Mouse (Mus musculus) liver, embryonic 16.5 days (tissue): ENCODE measurements around the gene Ankrd53. TPM values are rescaled to one million over a fixed set of nuclear protein-coding genes. Genes with fewer than 3 reads are reported as not detected.

Source experiments
- ATAC-seq: fragments of 200-750 bp; cut with Nextera tagmentation; 2 replicates; pipeline ENCODE4 v1.8.0; 2017; ENCODE audit warnings: low read depth, mild to moderate bottlenecking, moderate number of reproducible peaks, moderate library complexity
- H3K27ac ChIP-seq: fragments of 300-500 bp; sonication (generic); 2 replicates; pipeline ENCODE4 v1.5.1; 2014; ENCODE audit warnings: mild to moderate bottlenecking, low read length
- H3K27me3 ChIP-seq: fragments of 300-500 bp; sonication (generic); 2 replicates; pipeline ENCODE4 v1.6.1; 2014; ENCODE audit warnings: low read depth, low read length, mixed read lengths; ENCODE audit not compliant: control insufficient read depth, insufficient read depth
- H3K36me3 ChIP-seq: fragments of 300-500 bp; sonication (generic); 2 replicates; pipeline ENCODE4 v1.6.1; 2014; ENCODE audit warnings: mild to moderate bottlenecking; ENCODE audit not compliant: control insufficient read depth, insufficient read depth
- H3K4me1 ChIP-seq: fragments of 300-500 bp; sonication (generic); 2 replicates; pipeline ENCODE4 v1.6.1; 2014; ENCODE audit warnings: low read depth, low read length, mixed read lengths; ENCODE audit not compliant: control insufficient read depth
- H3K4me2 ChIP-seq: fragments of 300-500 bp; sonication (generic); 2 replicates; pipeline ENCODE4 v1.6.1; 2014; ENCODE audit warnings: low read depth, low read length, mixed read lengths
- H3K4me3 ChIP-seq: fragments of 300-500 bp; sonication (generic); 2 replicates; pipeline ENCODE4 v1.5.1; 2014; ENCODE audit warnings: low read depth, mild to moderate bottlenecking, low read length
- H3K9ac ChIP-seq: fragments of 300-500 bp; sonication (generic); 2 replicates; pipeline ENCODE4 v1.6.1; 2014; ENCODE audit warnings: low read depth, low read length
- H3K9me3 ChIP-seq: fragments of 300-500 bp; sonication (generic); replicated peaks from 2 replicates; pipeline ENCODE4 v1.6.1; 2016; ENCODE audit warnings: low read length; ENCODE audit not compliant: control insufficient read depth
- WGBS: fragments of 180-500 bp; shearing (Covaris S2); extraction: QIAGEN DNeasy Blood & Tissue Kit; methylation state at CpG from one replicate; pipeline ENCODE4 v1.1.7; 2014; ENCODE audit not compliant: insufficient replicate concordance; 5-methylcytosine and 5-hydroxymethylcytosine counted together
- polyA plus RNA-seq: library from polyadenylated mRNA; unstranded; fragments of >200 nt; fragmentation: Nextera tagmentation; extraction: Ambion mirVana; gene quantifications from 2 replicates; pipeline ENCODE4 v1.2.1, GENCODE M21; 2015

Gene Ankrd53
- polyA plus RNA-seq, 1 experiment from 2014 or later = not detected

GRCm38 (mm10) chr6:83749286-83749685, 13.2 kb upstream of the Ankrd53 start:
- WGBS = 71% methylated on average over 3 of the region's 3 CpGs
- H3K9me3 ChIP-seq = no peaks in the 10 kb centered on the region
- no peak overlapping the region for H3K27ac ChIP-seq
- no peak overlapping the region for H3K4me2 ChIP-seq
- no peak overlapping the region for H3K4me3 ChIP-seq
- ATAC-seq = no peak
- H3K9ac ChIP-seq = no peak overlapping the region
- no peaks in the 10 kb centered on the region; the same call in 1 of the 2 replicates for H3K4me1 ChIP-seq
- no peaks in the 10 kb centered on the region for H3K36me3 ChIP-seq
- peaks cover 4% of the 10 kb centered on the region; the same call in 1 of the 2 replicates for H3K27me3 ChIP-seq

DNA sequence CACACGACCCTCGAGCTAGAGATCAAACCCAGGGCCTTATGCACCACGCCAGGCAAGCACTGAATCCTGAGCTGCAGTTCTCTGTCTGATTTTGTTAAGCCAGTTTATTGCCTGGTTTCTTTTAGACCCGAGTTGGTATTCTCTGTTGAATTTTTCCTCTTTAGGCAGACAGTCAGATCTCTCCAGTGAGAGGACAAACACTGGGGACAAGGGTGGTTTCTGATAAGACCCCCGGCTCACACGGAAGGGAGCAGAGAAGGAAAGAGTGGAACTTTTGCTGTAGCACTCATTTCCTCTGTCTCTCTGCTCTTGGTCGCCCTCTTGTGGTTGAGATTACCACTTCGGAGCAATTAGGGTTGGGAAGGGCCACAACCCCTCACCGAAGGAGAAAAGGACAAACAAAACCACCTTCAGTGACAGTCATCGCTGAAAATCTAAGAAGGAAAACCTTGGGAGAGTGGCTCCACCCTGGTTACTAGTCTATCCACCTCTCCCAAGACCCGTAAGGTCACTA, 12.2 kb upstream of the Ankrd53 start:
- Histone ChIP-seq H3K36me3 (no peaks in the 10 kb centered on the region), H3K4me3 (no peak overlapping the region), H3K27ac (no peak overlapping the region), H3K4me2 (0 out of 2 replicates have a peak overlapping the region, but pooled peaks have one; percentile 20), H3K27me3 (peaks cover 4% of the 10 kb centered on the region; the same call in 1 of the 2 replicates), H3K4me1 (no peaks in the 10 kb centered on the region; the same call in 1 of the 2 replicates), H3K9me3 (no peaks in the 10 kb centered on the region), H3K9ac (no peak overlapping the region)
- ATAC-seq = no peak
- WGBS = 6% methylated on average over 11 of the region's 11 CpGs

DNA sequence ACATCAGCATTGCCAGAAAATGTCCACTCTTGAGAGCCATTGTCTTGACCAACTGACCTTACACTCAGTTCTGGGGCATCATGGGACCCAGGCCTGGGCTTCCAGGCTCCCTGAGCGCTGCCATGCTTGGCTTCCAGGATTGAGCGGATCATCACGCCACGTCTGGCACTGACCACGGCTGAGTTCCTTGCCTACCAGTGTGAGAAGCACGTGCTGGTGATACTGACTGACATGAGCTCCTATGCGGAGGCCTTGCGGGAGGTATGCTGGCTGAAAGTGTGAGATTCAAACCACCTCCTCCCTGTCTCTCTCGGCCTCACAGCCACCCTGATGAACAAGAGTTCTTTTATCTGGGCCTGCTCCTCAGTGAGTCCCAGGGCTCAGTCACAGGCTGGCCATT, 6.4 kb upstream of the Ankrd53 start:
- no peak overlapping the region for H3K27ac ChIP-seq
- H3K4me1 ChIP-seq = no peaks in the 10 kb centered on the region
- ATAC-seq = no peak
- peaks cover 41% of the 10 kb centered on the region for H3K27me3 ChIP-seq
- 62% methylated on average over 9 of the region's 9 CpGs for WGBS
- no peaks in the 10 kb centered on the region for H3K36me3 ChIP-seq
- no peak overlapping the region for H3K4me2 ChIP-seq
- H3K9ac ChIP-seq = no peak overlapping the region
- H3K9me3 ChIP-seq = no peaks in the 10 kb centered on the region
- H3K4me3 ChIP-seq = no peak overlapping the region

- Histone ChIP-seq H3K36me3 (no peaks in the 10 kb centered on the region), H3K4me3 (peak overlapping the region; percentile 28), H3K4me1 (peaks cover 3% of the 10 kb centered on the region), H3K4me2 (peak overlapping the region; percentile 51), H3K9ac (no peak overlapping the region), H3K9me3 (no peaks in the 10 kb centered on the region), H3K27ac (no peak overlapping the region), H3K27me3 (peaks cover 53% of the 10 kb centered on the region)
- WGBS = 3% methylated on average over 35 of the region's 35 CpGs
- ATAC-seq = peak; percentile 21; the same call in 1 of the 2 replicates
Observed at GRCm38 (mm10) chr6:83762880-83763431, 512 bp downstream of the Ankrd53 start.

GRCm38 (mm10) chr6:83766982-83767381, 4.5 kb downstream of the Ankrd53 start:
- no peaks in the 10 kb centered on the region for H3K9me3 ChIP-seq
- no peak for ATAC-seq
- WGBS = 66% methylated on average over 3 of the region's 3 CpGs

DNA sequence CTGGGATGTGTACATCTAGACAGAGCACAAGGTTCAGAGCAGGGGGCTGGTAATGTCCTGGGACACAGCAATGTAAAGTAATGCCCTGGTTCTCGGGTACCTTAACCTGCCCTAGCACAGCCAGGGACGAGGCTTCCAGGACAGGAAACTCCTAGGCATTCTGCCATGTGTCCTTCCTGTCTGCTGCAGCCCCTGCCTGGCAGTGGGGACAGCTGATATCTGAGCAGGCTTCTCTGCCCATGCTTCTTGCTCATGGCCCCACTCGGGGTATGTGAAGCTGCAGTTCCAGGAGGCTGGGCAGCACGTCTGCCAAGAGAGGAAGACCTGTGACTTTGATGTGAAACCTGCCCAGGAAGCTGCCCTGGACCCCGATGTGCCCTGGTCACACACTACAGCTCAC, 6.0 kb downstream of the Ankrd53 start:
- ATAC-seq = no peak
- no peak overlapping the region for H3K27ac ChIP-seq
- no peaks in the 10 kb centered on the region for H3K9me3 ChIP-seq
- no peak overlapping the region for H3K4me2 ChIP-seq
- H3K9ac ChIP-seq = no peak overlapping the region
- 57% methylated on average over 5 of the region's 5 CpGs for WGBS
- H3K36me3 ChIP-seq = peaks cover 14% of the 10 kb centered on the region
- peaks cover 7% of the 10 kb centered on the region; the same call in 1 of the 2 replicates for H3K27me3 ChIP-seq
- H3K4me1 ChIP-seq = peaks cover 2% of the 10 kb centered on the region; the same call in 1 of the 2 replicates
- no peak overlapping the region for H3K4me3 ChIP-seq

More at GRCm38 (mm10) chr6:83766982-83767381, 4.5 kb downstream of the Ankrd53 start:
- no peak overlapping the region for H3K27ac ChIP-seq
- no peak overlapping the region for H3K4me3 ChIP-seq
- H3K27me3 ChIP-seq = peaks cover 20% of the 10 kb centered on the region
- H3K9ac ChIP-seq = no peak overlapping the region
- peaks cover 11% of the 10 kb centered on the region for H3K36me3 ChIP-seq
- H3K4me2 ChIP-seq = no peak overlapping the region
- peaks cover 3% of the 10 kb centered on the region for H3K4me1 ChIP-seq

- no peak overlapping the region for H3K27ac ChIP-seq
- H3K9me3 ChIP-seq = no peaks in the 10 kb centered on the region
- WGBS = 46% methylated on average over 9 of the region's 9 CpGs
- peak overlapping the region; percentile 97 for H3K4me3 ChIP-seq
- peak overlapping the region; percentile 90 for H3K4me2 ChIP-seq
- no peaks in the 10 kb centered on the region for H3K27me3 ChIP-seq
- peaks cover 14% of the 10 kb centered on the region for H3K36me3 ChIP-seq
- peak overlapping the region; percentile 95 for H3K9ac ChIP-seq
- peaks cover 24% of the 10 kb centered on the region for H3K4me1 ChIP-seq
- ATAC-seq = no peak
Observed at GRCm38 (mm10) chr6:83774126-83774525, 11.7 kb downstream of the Ankrd53 start.

DNA sequence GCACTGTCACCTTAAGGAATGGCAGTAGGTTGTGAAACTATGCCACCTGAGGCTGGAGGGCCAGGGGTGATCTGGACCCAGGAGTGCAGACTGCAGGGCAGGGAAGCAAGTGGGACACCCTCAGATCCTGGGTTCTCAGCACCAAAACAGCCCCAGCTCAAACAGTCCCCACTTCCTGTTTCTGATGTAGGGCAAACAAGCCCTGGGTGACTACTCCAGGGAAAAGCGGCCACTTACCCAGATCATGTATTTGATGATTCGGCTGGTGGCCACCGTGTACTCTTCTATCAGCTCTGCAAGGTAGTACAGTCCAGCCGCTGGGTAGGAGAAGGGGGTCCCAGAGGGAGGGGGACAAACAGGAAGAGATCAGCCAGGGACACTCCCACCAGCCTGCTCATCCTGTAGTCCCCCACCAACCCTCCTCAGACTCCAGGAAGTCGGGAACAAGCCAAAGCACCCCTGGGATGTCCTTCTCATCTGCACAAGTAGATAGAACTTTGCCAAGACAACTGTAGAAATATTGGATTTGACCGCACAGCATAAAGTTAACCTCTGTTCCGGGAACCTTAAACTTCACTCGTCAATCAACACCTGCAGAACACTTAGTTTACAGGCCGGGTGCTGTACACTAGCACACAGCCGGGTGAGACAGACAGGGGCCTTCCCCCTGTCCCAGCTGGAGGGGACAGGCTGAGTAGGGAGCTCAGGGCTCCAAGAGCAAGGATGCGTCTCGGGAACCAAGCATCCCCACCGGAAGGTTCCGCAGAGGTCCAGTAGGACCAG, 12.5 kb downstream of the Ankrd53 start:
- H3K27ac ChIP-seq = peak overlapping the region; percentile 95
- peak overlapping the region; percentile 97 for H3K4me3 ChIP-seq
- peak overlapping the region; percentile 90 for H3K4me2 ChIP-seq
- no peaks in the 10 kb centered on the region for H3K9me3 ChIP-seq
- H3K4me1 ChIP-seq = peaks cover 24% of the 10 kb centered on the region
- WGBS = 2% methylated on average over 14 of the region's 14 CpGs
- H3K36me3 ChIP-seq = peaks cover 13% of the 10 kb centered on the region
- H3K27me3 ChIP-seq = no peaks in the 10 kb centered on the region
- H3K9ac ChIP-seq = peak overlapping the region; percentile 95
- ATAC-seq = peak; percentile 23
